In genomic region chr11:43618403-43618802, GRCm38 (mm10) we compare ENCODE assay signal across 9 mouse cellular contexts. TPM values are rescaled to one million over a fixed set of nuclear protein-coding genes. Genes with fewer than 3 reads are reported as not detected.
DNase-seq lines count a peak whose midpoint lies in the region; ATAC-seq and TF ChIP-seq lines count a peak whose summit lies in the region.
"Had no signal": no experiment of that assay in that cellular context is flagged by ENCODE, and none has a peak within 500 bp of the region (broad histone marks: within the 10 kb centered on the region; RNA-seq: fewer than 3 reads in every experiment).

No protein-coding gene starts in this region.

- no peak overlapping the region for H3K9ac ChIP-seq in lung, embryonic 15.5 days
- H3K9ac ChIP-seq in hindbrain, postnatal 0 days (replicated peaks; ENCODE audit: low read length), result no peak overlapping the region
- no peak overlapping the region for H3K9ac ChIP-seq in stomach, embryonic 14.5 days (replicated peaks; ENCODE audit: low read depth, low read length)

- DNase-seq in lung, postnatal 25 days (ENCODE audit: low spot score), result no peak
- peak; percentile 17 for DNase-seq in heart, adult 8-10 months (ENCODE audit: low spot score)
- peak; percentile 16 for DNase-seq in hindbrain, postnatal 0 days (ENCODE audit: low spot score)
- DNase-seq in frontal cortex, adult 2 months (ENCODE audit: extremely low spot score in 1 of 2, low spot score in 1 of 2), result no peak
- no peak for DNase-seq in frontal cortex, postnatal 10 days (ENCODE audit: low spot score in 2 of 2)

- H3K4me3 ChIP-seq in lung, embryonic 15.5 days, result no peak overlapping the region
- no peak overlapping the region for H3K4me3 ChIP-seq in hindbrain, postnatal 0 days (ENCODE audit: low read length)
- H3K4me3 ChIP-seq in stomach, embryonic 14.5 days (ENCODE audit: low read depth, low read length), result no peak overlapping the region

- peak overlapping the region; percentile 75 for H3K27ac ChIP-seq in lung, embryonic 15.5 days
- H3K27ac ChIP-seq in hindbrain, postnatal 0 days, result peak overlapping the region; percentile 27; the same call in 1 of the 2 replicates
- H3K27ac ChIP-seq in stomach, embryonic 14.5 days (ENCODE audit: low read length), result peak overlapping the region; percentile 77

- 54% methylated on average over 7 of the region's 7 CpGs for WGBS in lung, embryonic 15.5 days
- WGBS in hindbrain, postnatal 0 days, result 24% methylated on average over 7 of the region's 7 CpGs
- 60% methylated on average over 7 of the region's 7 CpGs for whole genome bisulfite sequencing in stomach, embryonic 14.5 days

- TF ChIP-seq CTCF in hindbrain, postnatal 0 days (IDR thresholded peaks at IDR 0.05; ENCODE audit: low read depth), result no peak

- H3K27me3 ChIP-seq in lung, embryonic 15.5 days, result no peaks in the 10 kb centered on the region
- no peaks in the 10 kb centered on the region for H3K27me3 ChIP-seq in hindbrain, postnatal 0 days (ENCODE audit: insufficient read depth, low read length)
- no peaks in the 10 kb centered on the region for H3K27me3 ChIP-seq in stomach, embryonic 14.5 days (ENCODE audit: control insufficient read depth, insufficient read depth, low read length)

- H3K36me3 ChIP-seq in lung, embryonic 15.5 days, result no peaks in the 10 kb centered on the region
- no peaks in the 10 kb centered on the region for H3K36me3 ChIP-seq in hindbrain, postnatal 0 days (ENCODE audit: insufficient read depth, low read length)
- no peaks in the 10 kb centered on the region for H3K36me3 ChIP-seq in stomach, embryonic 14.5 days (ENCODE audit: control insufficient read depth, insufficient read depth, low read length)

- peaks cover 15% of the 10 kb centered on the region for H3K4me1 ChIP-seq in lung, embryonic 15.5 days
- peaks cover 5% of the 10 kb centered on the region; the same call in 1 of the 2 replicates for H3K4me1 ChIP-seq in hindbrain, postnatal 0 days (ENCODE audit: insufficient read depth, low read length)
- peaks cover 10% of the 10 kb centered on the region for H3K4me1 ChIP-seq in stomach, embryonic 14.5 days (ENCODE audit: control insufficient read depth, insufficient read depth, low read length)

- ATAC-seq in lung, embryonic 15.5 days (ENCODE audit: borderline replicate concordance, extremely low read depth, low FRiP score, low TSS enrichment), result peak; percentile 33; the same call in 1 of the 2 replicates
- peak; percentile 62 for ATAC-seq in hindbrain, postnatal 0 days
- ATAC-seq in stomach, embryonic 14.5 days (ENCODE audit: insufficient number of reproducible peaks, insufficient read depth, low FRiP score, low read depth), result no peak; the same call in 1 of the 2 replicates

- no peaks in the 10 kb centered on the region for H3K9me3 ChIP-seq in lung, embryonic 15.5 days
- H3K9me3 ChIP-seq in hindbrain, postnatal 0 days (ENCODE audit: low read length), result no peaks in the 10 kb centered on the region
- no peaks in the 10 kb centered on the region for H3K9me3 ChIP-seq in stomach, embryonic 14.5 days (ENCODE audit: control insufficient read depth, low read depth, low read length)

- H3K4me2 ChIP-seq in lung, embryonic 15.5 days, result no peak overlapping the region; the same call in 1 of the 2 replicates
- H3K4me2 ChIP-seq in hindbrain, postnatal 0 days (ENCODE audit: low read depth, low read length), result no peak overlapping the region
- H3K4me2 ChIP-seq in stomach, embryonic 14.5 days (replicated peaks; ENCODE audit: low read depth, low read length), result no peak overlapping the region

RNA-seq across cellular contexts. Expression of gene Fabp6, which starts 17.1 kb away (rescaled TPM):
- polyA plus RNA-seq in lung, embryonic 15.5 days (2015; fragmentation: Nextera tagmentation; extraction: Ambion mirVana), result not detected in 2 replicates
- not detected for total RNA-seq in heart, adult 8-10 months (2022)
- total RNA-seq in hindbrain, postnatal 0 days (2014; rRNA removed), result not detected in 2 replicates
- polyA plus RNA-seq in hindbrain, postnatal 0 days (2015; fragmentation: Nextera tagmentation; extraction: Ambion mirVana), result not detected in 2 replicates
- polyA plus RNA-seq in stomach, embryonic 14.5 days (2014; fragmentation: Nextera tagmentation; extraction: Ambion mirVana), result not detected in 2 replicates
- not detected in 2 replicates for polyA plus RNA-seq in frontal cortex, adult 2 months (2012; rRNA removed)
- total RNA-seq: common myeloid progenitor, adult 5-6 weeks had no signal
- polyA plus RNA-seq: neural tube, embryonic 11.5 days had no signal

RNA-seq across cellular contexts. Expression of gene 4933415A04Rik, which starts 31.6 kb away (rescaled TPM):
- 5.9 and 6.3 TPM in 2 replicates for polyA plus RNA-seq in lung, embryonic 15.5 days (2015; fragmentation: Nextera tagmentation; extraction: Ambion mirVana)
- total RNA-seq in heart, adult 8-10 months (2022), result under 1 TPM; 0.22 to 0.57 (median 0.48) TPM
- 0.14 and 0.99 TPM in 2 replicates for total RNA-seq in hindbrain, postnatal 0 days (2014; rRNA removed)
- polyA plus RNA-seq in hindbrain, postnatal 0 days (2015; fragmentation: Nextera tagmentation; extraction: Ambion mirVana), result 2.6 and 2.9 TPM in 2 replicates
- 4.1 and 6.2 TPM in 2 replicates for polyA plus RNA-seq in stomach, embryonic 14.5 days (2014; fragmentation: Nextera tagmentation; extraction: Ambion mirVana)
- 0.32 and 0.59 TPM in 2 replicates for polyA plus RNA-seq in frontal cortex, adult 2 months (2012; rRNA removed)
- total RNA-seq: common myeloid progenitor, adult 5-6 weeks had no signal

Comparison
In these comparisons a context has a peak if more than half of its experiments do, and no peak if none do; other contexts are left out.
1. H3K27ac ChIP-seq: peak in every context shown above with its lines; median percentile 77 in stomach, embryonic 14.5 days; 75 in lung, embryonic 15.5 days; 27 in hindbrain, postnatal 0 days.
2. DNase-seq: peak in heart, adult 8-10 months (single experiment) and hindbrain, postnatal 0 days (single experiment); none in lung, postnatal 25 days (single experiment), frontal cortex, adult 2 months (0 of 2) and frontal cortex, postnatal 10 days (0 of 2).